Mouse (Mus musculus): Measurements from ENCODE around the gene Arhgap15.
A peak's percentile ranks its signal among the peaks of the same experiment; 100 is the strongest.
"Not testable (repeated sequence)": the region's sequence is repeated elsewhere in the genome, so short reads cannot be mapped to it uniquely, and the experiment has no call there.

The Arhgap15 gene

DNA sequence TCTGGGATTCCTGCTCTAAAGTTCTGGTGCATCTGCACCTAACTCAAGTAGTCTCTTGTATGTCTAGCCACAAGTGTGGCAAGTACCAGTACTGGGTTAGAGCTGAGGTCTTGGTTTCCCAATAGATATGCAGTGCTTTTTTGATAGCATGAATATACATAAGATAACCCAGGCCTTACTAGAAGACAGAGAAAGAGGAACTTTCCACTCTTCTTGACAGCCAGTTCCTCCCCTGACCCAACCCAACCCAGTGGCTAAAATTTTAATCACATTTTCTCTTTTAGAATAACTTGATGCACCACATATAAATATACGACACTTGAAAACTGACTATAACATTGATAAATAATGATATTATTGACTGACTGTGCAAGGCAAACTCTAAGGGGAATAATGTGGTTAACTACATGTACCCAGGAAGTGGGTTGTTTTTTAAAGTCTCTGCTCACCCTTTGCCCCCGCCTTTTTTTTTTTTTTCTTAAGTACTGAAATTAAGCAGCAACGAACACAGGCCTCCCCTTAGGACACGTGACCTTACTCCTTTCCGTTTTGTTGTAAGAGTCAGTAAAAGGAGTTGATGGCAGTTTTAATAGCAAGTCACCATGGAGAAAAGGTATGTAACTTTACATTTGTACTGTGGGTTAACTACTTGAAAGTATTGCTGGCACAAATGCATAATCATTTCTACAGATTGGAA, at the start of gene Arhgap15:
Gene Arhgap15 (plus strand): TSS at position 538 of the 697 bp plus-strand sequence.
- DNase-seq (ENCODE audit: low spot score in 2 of 2), result no peak

DNA sequence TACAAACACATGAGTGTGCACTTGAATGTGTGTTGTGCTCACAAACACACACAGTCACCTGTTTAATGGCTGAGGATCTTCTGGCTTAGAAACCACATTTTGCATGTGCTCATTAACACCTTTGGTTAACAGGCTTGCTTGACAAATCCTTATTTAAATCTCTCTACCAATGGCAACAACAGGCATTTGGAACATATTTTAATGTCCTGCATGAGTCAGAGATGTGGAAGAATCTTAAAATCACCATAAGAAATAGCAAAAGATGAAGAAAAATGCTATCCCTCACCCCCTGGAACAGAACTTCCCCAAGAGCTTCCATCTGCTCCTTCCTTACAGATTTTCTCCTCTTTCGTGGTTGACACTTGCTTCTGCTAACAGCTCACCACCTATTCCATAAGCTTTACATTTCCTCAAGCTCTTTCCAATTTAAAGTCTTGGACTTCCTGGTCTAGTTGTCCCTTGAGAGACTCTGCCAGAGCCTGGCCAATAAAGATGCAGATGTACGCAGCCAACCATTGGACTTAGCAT, 35.9 kb upstream of the Arhgap15 start:
- DNase-seq (ENCODE audit: low spot score in 2 of 2), result no peak

DNA sequence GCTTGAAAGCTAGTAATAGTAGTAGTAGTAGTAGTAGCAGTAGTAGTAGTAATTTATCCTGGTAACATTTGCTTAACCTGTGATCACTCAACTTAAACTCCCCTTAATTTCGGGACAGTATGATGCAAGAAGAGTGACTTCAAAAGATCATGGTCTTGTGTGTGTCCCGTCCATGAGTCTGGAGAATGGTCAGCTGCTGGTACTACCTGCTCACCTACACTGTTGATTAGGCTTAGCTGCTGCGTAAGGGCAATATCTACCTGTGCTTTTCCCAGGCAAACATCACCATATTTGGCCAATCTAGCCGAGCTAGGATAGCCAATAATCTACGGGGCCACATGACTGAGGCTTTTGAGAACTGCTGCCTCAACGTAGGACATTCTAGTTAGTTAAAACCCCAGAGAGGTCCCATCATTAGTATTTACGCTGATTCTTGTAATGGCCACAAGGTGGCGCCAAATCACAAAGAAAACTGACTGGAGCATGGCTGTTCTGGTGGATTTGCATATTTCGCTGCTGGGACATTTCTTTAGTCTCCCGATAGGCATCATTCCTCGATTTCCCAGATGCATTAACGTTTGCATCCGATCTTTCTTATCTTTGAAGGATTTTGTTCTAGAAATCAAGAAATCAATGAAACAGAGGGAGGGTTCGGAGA, 26.0 kb upstream of the Arhgap15 start:
- DNase-seq (ENCODE audit: low spot score in 2 of 2), result peak; percentile 50 to 56

DNA sequence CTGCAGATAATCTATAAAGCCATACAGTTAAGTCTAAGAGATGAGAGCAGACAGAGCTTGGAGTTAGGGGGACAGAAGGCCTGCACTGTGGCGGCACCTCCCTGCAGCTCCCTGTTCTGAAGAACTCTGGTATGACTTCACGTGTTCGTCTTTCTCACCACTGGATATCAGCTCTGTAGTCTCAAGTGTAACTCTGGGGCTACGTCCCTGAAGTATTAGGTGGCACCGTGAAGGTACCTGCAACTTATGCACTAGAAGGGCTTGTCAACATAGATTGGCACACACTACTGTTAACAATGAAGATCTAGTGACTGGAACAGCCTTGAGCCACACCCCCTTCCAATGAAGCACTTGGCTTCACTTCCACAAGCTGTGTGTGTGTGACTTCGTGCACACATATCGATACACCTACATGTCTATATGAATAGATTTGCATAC, 25.5 kb upstream of the Arhgap15 start:
- DNase-seq (ENCODE audit: low spot score in 2 of 2), result no peak

DNA sequence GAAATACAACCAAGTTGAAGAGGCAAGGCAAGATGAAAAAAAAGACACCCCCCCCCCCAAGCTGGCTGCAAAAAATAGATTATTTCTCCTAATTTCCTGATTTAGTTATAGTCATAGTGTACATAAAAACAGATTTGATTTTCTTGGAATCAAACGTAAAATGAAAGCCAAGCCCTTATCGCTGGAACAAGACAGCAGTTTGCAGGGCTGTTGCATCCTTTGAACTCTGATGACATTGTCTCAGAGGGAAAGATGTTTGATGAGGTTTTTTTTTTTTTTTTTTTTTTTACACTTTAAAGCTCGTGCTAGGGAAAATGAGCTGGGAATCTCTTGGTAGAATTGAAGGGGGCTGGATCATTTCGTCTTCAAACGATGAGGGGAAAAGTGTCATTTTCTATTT, 21.4 kb upstream of the Arhgap15 start:
- no peak for DNase-seq (ENCODE audit: low spot score in 2 of 2)

DNA sequence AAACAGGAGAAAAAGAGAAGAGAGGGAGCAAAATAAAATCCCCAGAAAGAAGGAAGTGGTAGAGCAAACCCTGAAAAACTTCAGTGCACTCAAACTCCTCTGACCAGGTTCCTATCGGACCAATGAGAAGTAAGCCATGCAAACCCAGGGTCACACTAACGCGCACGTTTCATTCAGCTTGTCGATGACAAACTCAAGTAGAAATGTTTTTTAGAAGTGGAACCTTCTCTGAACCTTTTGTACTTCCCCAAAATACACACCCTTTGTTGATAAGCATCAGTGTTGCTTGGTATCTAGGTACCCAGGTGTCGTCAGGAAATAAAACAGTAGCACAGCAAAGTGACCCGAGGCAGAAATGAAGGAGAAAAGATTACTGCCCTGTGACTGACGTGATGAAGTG, 20.9 kb upstream of the Arhgap15 start:
- DNase-seq (ENCODE audit: low spot score in 2 of 2), result no peak

DNA sequence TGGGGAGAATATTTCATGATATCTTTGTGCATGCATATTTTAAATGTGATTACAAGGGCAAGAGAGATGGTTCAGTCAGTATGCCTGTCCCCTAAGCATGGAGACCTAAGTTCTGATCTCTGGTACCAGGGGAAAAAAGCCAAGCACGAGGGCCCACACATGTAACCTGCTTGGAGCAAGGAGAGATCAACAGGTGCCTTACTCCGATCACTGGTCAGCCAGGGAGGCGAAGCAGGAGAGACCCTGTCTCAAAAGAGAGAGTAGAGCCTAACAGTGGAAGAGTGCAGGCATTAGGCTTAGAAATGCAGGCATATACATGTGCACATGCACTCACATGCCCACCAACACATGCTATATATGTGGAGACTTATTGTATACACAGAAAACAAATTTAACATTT, 19.8 kb upstream of the Arhgap15 start:
- no peak for DNase-seq (ENCODE audit: low spot score in 2 of 2)

DNA sequence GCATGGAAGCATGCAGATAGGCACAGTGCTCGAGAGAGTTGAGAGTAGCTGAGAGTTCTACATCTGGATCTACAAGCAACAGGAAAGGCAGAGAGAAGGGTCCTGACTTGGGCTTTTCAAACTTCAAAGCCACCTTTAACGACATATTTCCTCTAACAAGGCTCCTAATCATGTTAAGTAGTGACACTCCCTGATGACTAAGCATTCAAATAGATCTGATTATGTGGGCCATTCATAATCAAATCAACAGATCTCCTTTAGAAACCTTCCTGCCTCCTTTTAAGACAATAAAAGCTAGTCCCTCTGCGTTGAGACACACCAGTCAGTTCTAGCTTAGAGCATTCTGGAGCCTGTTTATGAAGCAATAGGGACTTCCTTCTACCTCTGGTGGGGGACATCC, 16.2 kb upstream of the Arhgap15 start:
- no peak for DNase-seq (ENCODE audit: low spot score in 2 of 2)

DNA sequence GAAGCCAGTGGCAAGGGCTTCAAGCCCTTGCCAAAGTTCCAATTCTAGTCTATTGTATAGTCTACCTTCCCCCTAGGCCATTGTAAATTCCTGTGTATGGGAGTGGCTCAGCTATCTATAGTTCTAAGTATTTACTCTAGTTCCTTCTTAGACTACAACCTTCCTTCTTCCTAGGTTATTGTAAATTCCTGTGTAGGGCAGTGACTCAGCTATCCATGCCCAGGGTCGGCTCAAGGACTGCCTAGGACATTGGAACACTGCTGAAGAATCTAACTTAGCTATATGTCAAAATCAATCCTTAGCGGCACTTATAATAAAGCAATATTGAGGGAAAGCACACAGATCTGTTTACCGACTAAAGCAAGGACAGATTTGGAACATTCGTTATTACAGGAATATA, 13.6 kb upstream of the Arhgap15 start:
- DNase-seq (ENCODE audit: low spot score in 2 of 2), result not testable (repeated sequence)

DNA sequence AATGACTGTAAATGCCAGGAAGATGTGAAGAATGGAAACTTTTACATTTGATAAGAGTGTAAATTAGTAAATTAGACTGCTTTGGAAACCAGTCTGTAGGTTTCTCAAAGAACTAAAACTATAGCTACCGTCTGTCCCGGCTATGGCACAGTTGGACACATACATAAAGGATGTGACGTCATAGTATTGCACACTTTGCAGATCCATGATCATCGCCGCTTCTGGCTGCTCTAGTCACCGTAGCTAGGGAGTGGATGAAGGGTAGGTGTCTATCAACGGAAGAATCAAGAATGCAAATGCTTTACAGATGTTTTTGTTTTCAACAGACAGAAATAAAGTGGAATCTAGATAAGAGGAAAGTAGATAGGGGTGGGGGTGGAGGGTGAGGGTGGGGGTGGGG, 11.1 kb upstream of the Arhgap15 start:
- DNase-seq (ENCODE audit: low spot score in 2 of 2), result no peak

DNA sequence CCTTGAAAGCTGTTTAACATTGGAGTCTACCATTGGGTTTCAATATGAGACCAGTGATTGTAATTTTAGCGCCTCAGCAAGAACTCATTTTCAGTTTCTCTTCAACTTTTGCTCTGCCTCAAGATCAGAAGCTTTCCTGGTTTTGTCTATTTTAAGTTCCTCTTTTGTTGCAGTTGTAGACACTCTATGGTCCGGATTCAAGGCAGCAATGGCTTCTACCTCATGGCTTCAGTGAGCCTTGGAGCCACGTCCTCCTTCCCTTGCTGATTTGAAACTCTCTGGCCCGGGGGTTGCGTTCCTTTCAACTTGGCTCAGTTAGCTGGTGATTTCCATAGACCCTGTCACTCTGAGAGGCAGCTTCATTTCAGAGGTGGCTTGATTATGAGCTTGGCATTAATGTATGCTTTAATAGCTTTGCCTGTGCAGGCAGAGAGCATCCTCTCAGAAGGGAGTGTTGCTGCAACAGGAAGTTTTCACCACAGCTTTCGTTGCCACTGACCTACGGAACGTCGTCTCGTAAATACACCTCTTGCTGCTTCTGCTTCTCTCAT, 10.0 kb upstream of the Arhgap15 start:
- no peak for DNase-seq (ENCODE audit: low spot score in 2 of 2)

DNA sequence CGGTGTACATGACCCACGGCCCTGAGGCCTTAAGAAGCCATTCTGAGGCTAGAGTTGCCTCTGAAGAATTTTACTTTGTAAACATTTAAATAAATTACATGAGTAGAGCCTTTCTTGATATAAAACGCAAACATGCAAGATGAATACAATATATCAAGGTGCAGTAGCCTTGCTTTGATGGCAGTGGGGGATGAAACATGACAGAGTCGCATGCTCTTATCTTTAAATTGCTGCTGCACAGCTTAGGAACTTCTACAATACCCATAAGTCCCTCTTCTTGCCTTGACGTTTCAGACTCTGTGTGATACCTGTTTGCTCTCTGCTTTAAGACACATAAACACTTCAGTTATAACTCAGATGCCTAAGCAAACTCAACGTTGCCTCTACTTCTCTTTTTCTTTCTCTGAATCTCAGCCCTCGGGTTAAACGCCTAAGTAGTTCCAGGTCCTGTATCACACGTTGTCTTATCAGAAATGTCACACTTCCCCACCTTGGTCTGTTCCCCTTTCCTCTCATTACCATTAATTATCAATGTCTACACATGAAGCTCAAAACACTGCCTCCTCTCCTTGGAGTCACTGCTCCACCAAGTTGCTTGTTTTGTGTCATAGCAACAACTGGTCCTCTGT, 9.3 kb upstream of the Arhgap15 start:
- no peak for DNase-seq (ENCODE audit: low spot score in 2 of 2)

DNA sequence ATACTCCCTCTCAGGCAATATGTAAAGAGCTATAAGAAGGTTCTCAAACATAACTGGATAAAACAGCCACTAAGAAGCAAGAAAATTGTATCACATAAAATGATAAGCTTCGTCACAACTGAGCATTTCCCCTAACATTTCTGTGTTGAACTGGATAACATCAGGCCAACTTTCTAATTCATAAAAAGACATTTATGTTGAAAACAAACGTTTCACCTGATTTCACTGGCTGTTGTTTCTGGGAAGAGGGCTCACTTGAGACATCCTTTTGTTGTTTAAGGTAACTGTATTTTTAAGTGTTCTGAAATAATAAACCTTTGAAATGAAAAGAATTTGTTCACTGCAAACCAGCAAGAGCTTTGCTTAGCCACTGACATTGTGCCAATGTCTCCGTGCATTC, 697 bp downstream of the Arhgap15 start:
- DNase-seq (ENCODE audit: low spot score in 2 of 2), result no peak

DNA sequence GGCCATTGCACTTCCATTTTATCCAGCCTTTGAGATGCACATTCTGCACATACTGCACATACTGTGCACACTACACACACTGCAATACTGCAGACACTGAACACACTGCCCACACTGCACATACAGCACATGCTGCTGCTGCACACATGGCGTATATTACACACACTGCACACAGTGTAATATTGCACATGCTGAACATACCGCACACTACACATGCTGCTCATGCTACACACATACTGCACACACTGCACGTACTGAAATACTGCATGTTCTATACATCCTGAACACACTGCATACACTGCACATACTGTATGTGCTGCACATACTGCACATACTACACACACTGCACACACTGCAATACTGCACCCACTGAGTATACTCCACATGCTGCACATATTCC, 7.3 kb downstream of the Arhgap15 start:
- DNase-seq (ENCODE audit: low spot score in 2 of 2), result no peak

DNA sequence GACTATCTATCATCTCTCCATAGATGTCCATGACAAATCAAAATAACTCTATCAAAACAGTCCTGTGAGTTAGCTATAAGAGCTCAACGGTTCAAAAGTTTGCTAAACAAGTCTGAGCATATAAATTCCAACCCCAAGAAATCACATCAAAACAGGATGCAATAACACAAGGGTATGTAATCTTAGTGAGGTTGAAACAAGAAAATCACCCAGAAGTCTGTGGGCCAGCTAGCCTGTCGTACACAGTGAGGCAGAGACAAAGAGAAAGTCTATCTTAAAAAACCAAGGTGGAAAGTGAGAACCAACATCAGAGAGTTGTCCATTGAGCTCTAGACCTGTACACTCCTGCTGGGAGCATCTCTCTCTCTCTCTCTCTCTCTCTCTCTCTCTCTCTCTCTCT, 8.0 kb downstream of the Arhgap15 start:
- no peak for DNase-seq (ENCODE audit: low spot score in 2 of 2)

DNA sequence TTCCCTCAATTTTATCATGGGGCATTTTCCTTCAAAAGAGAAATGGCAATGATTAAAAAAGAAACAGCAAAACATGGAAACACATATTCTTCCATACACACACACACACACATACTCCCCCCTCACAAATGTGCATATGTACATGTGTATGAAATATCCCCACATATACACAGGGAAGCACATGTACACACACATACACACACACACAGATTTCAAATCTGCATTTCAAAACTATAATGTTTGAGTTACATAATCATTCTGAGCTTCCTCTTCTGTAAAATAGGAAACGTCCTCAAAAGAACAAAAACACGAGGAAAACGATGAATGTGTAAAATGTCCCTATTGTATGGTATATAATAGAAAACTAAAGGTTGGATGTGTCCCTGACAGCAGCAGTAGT, 13.1 kb downstream of the Arhgap15 start:
- no peak for DNase-seq (ENCODE audit: low spot score in 2 of 2)

DNA sequence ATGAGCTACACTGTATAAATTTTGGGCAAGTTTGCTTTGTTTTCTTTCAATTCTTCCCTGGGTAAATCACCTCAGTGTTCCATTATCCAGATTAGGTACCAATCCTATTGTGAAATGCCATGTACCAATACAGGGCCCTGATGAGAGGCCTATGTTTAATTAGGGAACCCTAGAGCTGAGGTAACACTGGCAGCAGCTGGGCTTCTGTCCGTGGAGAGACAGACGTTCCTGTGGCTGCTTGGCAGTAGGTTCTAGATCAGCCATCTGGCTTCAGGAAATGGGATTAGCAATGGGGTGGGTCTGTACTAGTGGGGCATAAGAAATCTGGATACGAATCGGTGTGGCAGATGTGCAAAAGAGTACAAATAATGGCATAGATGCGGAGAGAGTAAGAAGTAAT, 14.7 kb downstream of the Arhgap15 start:
- DNase-seq (ENCODE audit: low spot score in 2 of 2), result no peak

DNA sequence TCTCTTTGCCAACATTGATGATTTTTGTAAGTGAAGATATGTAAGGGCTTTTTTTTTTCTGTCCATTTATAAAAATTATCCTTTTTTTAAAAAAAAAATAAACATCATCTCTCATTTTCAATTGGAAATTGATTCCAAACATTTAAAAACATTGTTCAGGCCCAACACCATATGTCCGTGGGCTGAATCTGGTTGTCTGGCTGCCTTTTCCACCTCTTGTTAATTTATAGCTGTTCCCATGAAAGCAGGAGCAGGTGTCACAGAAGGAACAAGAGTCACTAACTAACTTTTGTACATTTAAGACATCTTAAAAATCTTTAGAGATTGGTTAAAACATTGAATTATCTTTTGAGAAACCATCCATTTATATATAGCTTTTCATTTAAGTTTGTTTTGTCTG, 15.8 kb downstream of the Arhgap15 start:
- DNase-seq (ENCODE audit: low spot score in 2 of 2), result no peak

DNA sequence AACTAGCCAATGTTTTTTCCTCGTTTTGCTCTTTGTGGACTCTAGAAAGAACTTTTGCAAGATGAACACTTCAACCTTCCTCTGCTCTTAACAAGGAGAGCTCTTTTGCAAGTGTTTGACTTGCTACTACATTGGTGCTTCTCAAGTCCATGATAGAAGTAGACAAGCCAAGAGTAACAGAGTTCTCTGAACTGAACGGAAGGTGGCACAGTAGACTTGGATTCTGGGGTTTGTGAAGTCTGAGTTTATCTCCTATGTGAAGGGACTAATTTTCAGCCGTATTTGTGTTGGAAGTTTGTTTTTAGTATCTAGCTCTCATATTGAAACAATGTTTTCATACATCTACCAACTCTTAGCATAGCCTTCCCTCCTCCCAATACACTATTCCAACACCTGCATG, 17.6 kb downstream of the Arhgap15 start:
- DNase-seq (ENCODE audit: low spot score in 2 of 2), result no peak

DNA sequence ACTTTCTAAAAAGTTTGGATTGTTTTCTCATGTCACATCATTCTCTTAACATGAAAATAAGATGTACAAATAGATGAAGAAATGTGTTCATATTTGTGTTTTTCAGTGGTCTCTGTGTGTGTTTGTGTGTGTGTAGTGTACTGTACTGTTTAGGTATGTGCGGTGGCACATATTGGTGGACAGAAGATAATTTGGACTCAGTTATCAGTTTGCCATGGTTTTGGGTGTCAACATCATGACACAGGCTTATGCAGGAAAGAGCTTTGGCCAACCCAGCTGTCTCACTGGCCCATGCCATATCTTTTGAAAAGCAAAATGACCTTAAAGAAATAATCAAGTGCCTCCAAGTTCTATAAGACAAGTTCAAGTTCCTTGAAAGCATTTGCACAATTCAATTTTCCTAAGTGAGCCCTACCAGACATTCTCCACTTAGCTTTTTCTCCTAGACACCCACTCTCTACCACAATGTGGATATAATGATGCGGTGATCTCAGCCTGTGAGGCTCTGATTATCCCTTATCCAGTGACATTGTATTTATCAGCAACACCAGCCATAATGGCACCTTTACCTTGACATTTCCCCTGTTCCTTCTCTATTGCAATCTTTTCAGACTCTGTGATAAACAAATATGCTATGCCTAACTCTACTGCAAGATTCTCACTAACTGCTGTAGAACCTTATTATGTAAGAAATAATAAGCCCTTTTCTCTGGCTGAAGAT, 21.4 kb downstream of the Arhgap15 start:
- DNase-seq (ENCODE audit: low spot score in 2 of 2), result no peak

DNA sequence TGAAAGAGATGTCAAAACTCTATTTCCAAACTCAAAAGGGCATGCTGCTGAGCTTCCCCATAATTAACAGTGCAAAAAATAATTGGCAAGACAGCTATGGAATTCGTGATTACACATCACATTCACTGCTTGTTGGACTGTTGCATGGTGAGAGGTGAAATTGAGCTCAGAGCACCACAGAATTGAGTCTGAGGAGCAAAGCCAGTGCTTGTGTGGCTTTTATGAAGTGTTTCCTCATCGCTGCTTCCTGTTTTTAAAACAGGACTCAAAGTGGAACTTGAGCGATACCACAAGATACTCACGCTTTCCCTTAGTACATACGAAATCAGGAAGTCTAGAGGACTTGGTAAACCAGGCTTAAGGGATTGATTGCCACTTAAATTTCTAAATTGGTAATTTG, 24.0 kb downstream of the Arhgap15 start:
- DNase-seq (ENCODE audit: low spot score in 2 of 2), result no peak

DNA sequence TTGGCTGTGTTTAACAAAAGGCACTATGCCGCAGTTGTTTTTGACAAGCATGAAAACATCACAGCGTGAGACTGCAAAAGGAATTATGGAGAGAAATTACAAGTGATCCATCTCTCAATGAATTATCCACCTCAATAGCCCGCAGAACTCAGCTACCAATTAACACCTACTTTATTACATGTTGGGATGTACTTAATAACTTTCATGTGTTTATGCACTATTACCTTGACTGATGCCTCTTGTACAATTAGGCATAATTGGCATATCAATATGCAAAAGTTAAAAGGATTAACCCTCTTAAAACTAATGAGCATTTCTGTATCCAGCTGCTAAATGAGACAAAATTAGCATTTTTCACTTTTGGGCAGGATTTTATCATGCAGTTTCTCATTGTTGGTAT, 33.5 kb downstream of the Arhgap15 start:
- no peak for DNase-seq (ENCODE audit: low spot score in 2 of 2)

Data from frontal cortex, postnatal 25 days (tissue).